Mouse (Mus musculus): ENCODE data around the gene Gm14862. TPM values are rescaled to one million over a fixed set of nuclear protein-coding genes. Genes with fewer than 3 reads are reported as not detected.
A peak's percentile ranks its signal among the peaks of the same experiment; 100 is the strongest.

Gm14862 gene
- polyA plus RNA-seq, 1 experiment from 2014 or later = not detected

- no peaks in the 10 kb centered on the region for H3K4me1 ChIP-seq (replicated peaks)
- WGBS = 82% methylated on average over 7 of the region's 7 CpGs
- H3K27ac ChIP-seq = no peak overlapping the region
- no peak for ATAC-seq
- H3K4me2 ChIP-seq (replicated peaks) = no peak overlapping the region
- no peak overlapping the region for H3K9ac ChIP-seq
- no peaks in the 10 kb centered on the region for H3K27me3 ChIP-seq (replicated peaks)
- no peaks in the 10 kb centered on the region for H3K9me3 ChIP-seq
- H3K4me3 ChIP-seq (replicated peaks) = no peak overlapping the region
- H3K36me3 ChIP-seq = no peaks in the 10 kb centered on the region
Observed at GRCm38 (mm10) chrX:9257831-9258230, 1.1 kb upstream of the Gm14862 start.

GRCm38 (mm10) chrX:9254901-9255300 lies 1.8 kb downstream of the Gm14862 start:
- no peak for ATAC-seq
- Histone ChIP-seq H3K4me1 (replicated peaks) (no peaks in the 10 kb centered on the region), H3K4me2 (replicated peaks) (no peak overlapping the region), H3K27ac (no peak overlapping the region), H3K4me3 (replicated peaks) (no peak overlapping the region), H3K36me3 (no peaks in the 10 kb centered on the region), H3K9ac (no peak overlapping the region), H3K27me3 (replicated peaks) (no peaks in the 10 kb centered on the region), H3K9me3 (no peaks in the 10 kb centered on the region)
- 82% methylated on average over 3 of the region's 3 CpGs for WGBS

- 82% methylated on average over 10 of the region's 10 CpGs for WGBS
- H3K4me3 ChIP-seq (replicated peaks) = no peak overlapping the region
- no peak overlapping the region for H3K9ac ChIP-seq
- no peaks in the 10 kb centered on the region for H3K27me3 ChIP-seq (replicated peaks)
- no peak overlapping the region for H3K27ac ChIP-seq
- no peaks in the 10 kb centered on the region for H3K9me3 ChIP-seq
- H3K36me3 ChIP-seq = no peaks in the 10 kb centered on the region
- no peaks in the 10 kb centered on the region for H3K4me1 ChIP-seq (replicated peaks)
- no peak overlapping the region for H3K4me2 ChIP-seq (replicated peaks)
- ATAC-seq = no peak
Observed at GRCm38 (mm10) chrX:9253990-9254389, 2.7 kb downstream of the Gm14862 start.

- H3K9ac ChIP-seq = no peak overlapping the region
- no peak overlapping the region for H3K4me2 ChIP-seq (replicated peaks)
- no peaks in the 10 kb centered on the region for H3K27me3 ChIP-seq (replicated peaks)
- no peak overlapping the region for H3K4me3 ChIP-seq (replicated peaks)
- no peaks in the 10 kb centered on the region for H3K4me1 ChIP-seq (replicated peaks)
- peak; percentile 84 for ATAC-seq
- H3K9me3 ChIP-seq = no peaks in the 10 kb centered on the region
- H3K27ac ChIP-seq = no peak overlapping the region
- H3K36me3 ChIP-seq = no peaks in the 10 kb centered on the region
- WGBS = 57% methylated on average over 5 of the region's 5 CpGs
Observed at GRCm38 (mm10) chrX:9248911-9249310, 7.8 kb downstream of the Gm14862 start.

- no peak overlapping the region for H3K4me3 ChIP-seq (replicated peaks)
- WGBS = 59% methylated on average over 12 of the region's 12 CpGs
- H3K27ac ChIP-seq = no peak overlapping the region
- ATAC-seq = peak; percentile 84
- H3K4me2 ChIP-seq (replicated peaks) = no peak overlapping the region
- 0 out of 2 replicates have a peak, but pooled peaks cover 3% of the 10 kb centered on the region for H3K4me1 ChIP-seq (replicated peaks)
- H3K27me3 ChIP-seq (replicated peaks) = no peaks in the 10 kb centered on the region
- H3K9me3 ChIP-seq = no peaks in the 10 kb centered on the region
- H3K9ac ChIP-seq = no peak overlapping the region
- H3K36me3 ChIP-seq = no peaks in the 10 kb centered on the region
Observed at GRCm38 (mm10) chrX:9244603-9245336, 11.9 kb downstream of the Gm14862 start.

- Histone ChIP-seq H3K27me3 (replicated peaks) (no peaks in the 10 kb centered on the region), H3K27ac (no peak overlapping the region), H3K36me3 (no peaks in the 10 kb centered on the region), H3K9ac (no peak overlapping the region), H3K4me3 (replicated peaks) (no peak overlapping the region), H3K4me1 (replicated peaks) (0 out of 2 replicates have a peak, but pooled peaks cover 3% of the 10 kb centered on the region), H3K4me2 (replicated peaks) (no peak overlapping the region), H3K9me3 (no peaks in the 10 kb centered on the region)
- no peak for ATAC-seq
- WGBS = 49% methylated on average over 8 of the region's 8 CpGs
Observed at GRCm38 (mm10) chrX:9243381-9243864, 13.3 kb downstream of the Gm14862 start.

- Histone ChIP-seq H3K4me2 (replicated peaks) (no peak overlapping the region), H3K9ac (no peak overlapping the region), H3K9me3 (no peaks in the 10 kb centered on the region), H3K36me3 (no peaks in the 10 kb centered on the region), H3K27me3 (replicated peaks) (no peaks in the 10 kb centered on the region), H3K27ac (no peak overlapping the region), H3K4me1 (replicated peaks) (0 out of 2 replicates have a peak, but pooled peaks cover 3% of the 10 kb centered on the region), H3K4me3 (replicated peaks) (no peak overlapping the region)
- no peak for ATAC-seq
- 77% methylated on average over 5 of the region's 5 CpGs for WGBS
Observed at GRCm38 (mm10) chrX:9240737-9241591, 15.7 kb downstream of the Gm14862 start.

GRCm38 (mm10) chrX:9227105-9227504 lies 29.6 kb downstream of the Gm14862 start:
- Histone ChIP-seq H3K4me1 (replicated peaks) (no peaks in the 10 kb centered on the region), H3K4me3 (replicated peaks) (no peak overlapping the region), H3K4me2 (replicated peaks) (no peak overlapping the region), H3K9ac (no peak overlapping the region), H3K27me3 (replicated peaks) (no peaks in the 10 kb centered on the region), H3K9me3 (no peaks in the 10 kb centered on the region), H3K36me3 (no peaks in the 10 kb centered on the region), H3K27ac (no peak overlapping the region)
- no peak for ATAC-seq
- 59% methylated on average over 2 of the region's 2 CpGs for WGBS

- Histone ChIP-seq H3K4me1 (replicated peaks) (no peaks in the 10 kb centered on the region), H3K9me3 (no peaks in the 10 kb centered on the region), H3K27ac (no peak overlapping the region), H3K27me3 (replicated peaks) (no peaks in the 10 kb centered on the region), H3K4me3 (replicated peaks) (no peak overlapping the region), H3K36me3 (no peaks in the 10 kb centered on the region), H3K9ac (no peak overlapping the region), H3K4me2 (replicated peaks) (no peak overlapping the region)
- 88% methylated on average over 3 of the region's 3 CpGs for WGBS
- ATAC-seq = no peak
Observed at GRCm38 (mm10) chrX:9222412-9223221, 34.1 kb downstream of the Gm14862 start.

- Histone ChIP-seq H3K9ac (no peak overlapping the region), H3K9me3 (no peaks in the 10 kb centered on the region), H3K27me3 (replicated peaks) (no peaks in the 10 kb centered on the region), H3K36me3 (no peaks in the 10 kb centered on the region), H3K27ac (no peak overlapping the region), H3K4me3 (replicated peaks) (no peak overlapping the region), H3K4me2 (replicated peaks) (no peak overlapping the region), H3K4me1 (replicated peaks) (no peaks in the 10 kb centered on the region)
- 72% methylated on average over 4 of the region's 4 CpGs for WGBS
- no peak for ATAC-seq
Observed at GRCm38 (mm10) chrX:9221736-9222135, 35.0 kb downstream of the Gm14862 start.

- H3K4me3 ChIP-seq (replicated peaks) = no peak overlapping the region
- H3K4me2 ChIP-seq (replicated peaks) = no peak overlapping the region
- H3K4me1 ChIP-seq (replicated peaks) = no peaks in the 10 kb centered on the region
- no peaks in the 10 kb centered on the region for H3K27me3 ChIP-seq (replicated peaks)
- no peak for ATAC-seq
- H3K27ac ChIP-seq = no peak overlapping the region
- H3K9me3 ChIP-seq = no peaks in the 10 kb centered on the region
- H3K36me3 ChIP-seq = no peaks in the 10 kb centered on the region
- WGBS = 35% methylated on average over 6 of the region's 6 CpGs
- H3K9ac ChIP-seq = no peak overlapping the region
Observed at GRCm38 (mm10) chrX:9221206-9221605, 35.5 kb downstream of the Gm14862 start.

GRCm38 (mm10) chrX:9219570-9219969 lies 37.1 kb downstream of the Gm14862 start:
- ATAC-seq = no peak
- Histone ChIP-seq H3K9ac (no peak overlapping the region), H3K27me3 (replicated peaks) (no peaks in the 10 kb centered on the region), H3K27ac (no peak overlapping the region), H3K4me3 (replicated peaks) (no peak overlapping the region), H3K9me3 (no peaks in the 10 kb centered on the region), H3K4me1 (replicated peaks) (no peaks in the 10 kb centered on the region), H3K4me2 (replicated peaks) (no peak overlapping the region), H3K36me3 (no peaks in the 10 kb centered on the region)
- WGBS = 93% methylated on average over 3 of the region's 3 CpGs

Data from intestine, embryonic 15.5 days (tissue).